Mouse (Mus musculus): ENCODE measurements around the gene AW146154. TPM values are rescaled to one million over a fixed set of nuclear protein-coding genes. Genes with fewer than 3 reads are reported as not detected.
"Not testable (repeated sequence)": the region's sequence is repeated elsewhere in the genome, so short reads cannot be mapped to it uniquely, and the experiment has no call there.

Gene AW146154
- 1 to 10 TPM; 3.8 to 5.1 TPM for total RNA-seq (2021)
- long read RNA-seq, experiment 1, transcript AW146154-201 (4 exons, 3,411 nt) = major isoform, 6 of 11 reads
- long read RNA-seq, experiment 1, partial matches to known transcripts = 0 of 11 reads
- long read RNA-seq, experiment 1, other reads (novel, unspliced or antisense) = 4 of 11 reads
- long read RNA-seq, experiment 2, partial matches to known transcripts = 0 of 2 reads
- long read RNA-seq, experiment 2, other reads (novel, unspliced or antisense) = 0 of 2 reads

GRCm38 (mm10) chr7:41499389-41500049 is at the start of gene AW146154, which contains the start of gene Gm20449:
TSS of gene AW146154 (minus strand) at chr7:41499890.
TSS of gene Gm20449 (minus strand) at chr7:41499417.
- peak; percentile 99 to 100 for DNase-seq

GRCm38 (mm10) chr7:41512672-41513071 is 13.0 kb upstream of the AW146154 start:
- DNase-seq = no peak

GRCm38 (mm10) chr7:41512207-41512606 is 12.5 kb upstream of the AW146154 start:
- no peak for DNase-seq

- DNase-seq = no peak
Measured at GRCm38 (mm10) chr7:41502402-41502801, 2.7 kb upstream of the AW146154 start.

GRCm38 (mm10) chr7:41500151-41500934 is 653 bp upstream of the AW146154 start:
- peak; percentile 80 to 81 for DNase-seq

GRCm38 (mm10) chr7:41499018-41499388 is 687 bp downstream of the AW146154 start:
- DNase-seq = not testable (repeated sequence)

GRCm38 (mm10) chr7:41498464-41498863 is 1.2 kb downstream of the AW146154 start:
- DNase-seq = not testable (repeated sequence)

GRCm38 (mm10) chr7:41497871-41498270 is 1.8 kb downstream of the AW146154 start:
- peak in 1 of 2 experiments; percentile 5 for DNase-seq

- no peak for DNase-seq
Measured at GRCm38 (mm10) chr7:41451864-41452263, 47.8 kb downstream of the AW146154 start.

GRCm38 (mm10) chr7:41448596-41448995 is 51.1 kb downstream of the AW146154 start, which contains the start of gene Vmn2r57:
TSS of gene Vmn2r57 (minus strand) at chr7:41448696.
- not testable (repeated sequence) for DNase-seq

Other genes starting within 250 kb of the AW146154 start
- 10 to 100 TPM; 10.5 to 12.0 TPM for gene AI987944, start 106.5 kb downstream of the AW146154 start, total RNA-seq (2021)
- gene Vmn2r57, start 51.2 kb downstream of the AW146154 start, total RNA-seq (2021) = under 1 TPM; 0.17 to 0.26 TPM
- under 1 TPM in 1 of 2 experiments, not detected in 1; 0.10 TPM for gene Gm20449, start 473 bp downstream of the AW146154 start, total RNA-seq (2021)
- not detected for gene Gm6871, start 73.8 kb upstream of the AW146154 start, total RNA-seq (2021)
- 1 to 10 TPM; 7.5 to 8.9 TPM for gene 2610021A01Rik, start 99.3 kb upstream of the AW146154 start, total RNA-seq (2021)
- 1 to 10 TPM; 7.9 to 8.9 TPM for gene Zfp788, start 133.3 kb upstream of the AW146154 start, total RNA-seq (2021)

Data from heart, adult 18-20 months (tissue).